Mouse (Mus musculus) heart, adult 8-10 months (tissue): ENCODE measurements around the gene Ttc27. TPM values are rescaled to one million over a fixed set of nuclear protein-coding genes. Genes with fewer than 3 reads are reported as not detected.
A peak's percentile ranks its signal among the peaks of the same experiment; 100 is the strongest.

ENCODE experiments used
- DNase-seq: peaks from one replicate; pipeline ENCODE4 v3.0.0; 2022; ENCODE audit warnings: low spot score
- total RNA-seq, 4 experiments: library from RNA; stranded (reverse); gene quantifications; 2 replicates each; pipeline ENCODE4 v1.2.4; 2022

The Ttc27 gene
- total RNA-seq, 4 experiments from 2014 or later, result 10.4 to 16.7 (median 14.6) TPM

DNA sequence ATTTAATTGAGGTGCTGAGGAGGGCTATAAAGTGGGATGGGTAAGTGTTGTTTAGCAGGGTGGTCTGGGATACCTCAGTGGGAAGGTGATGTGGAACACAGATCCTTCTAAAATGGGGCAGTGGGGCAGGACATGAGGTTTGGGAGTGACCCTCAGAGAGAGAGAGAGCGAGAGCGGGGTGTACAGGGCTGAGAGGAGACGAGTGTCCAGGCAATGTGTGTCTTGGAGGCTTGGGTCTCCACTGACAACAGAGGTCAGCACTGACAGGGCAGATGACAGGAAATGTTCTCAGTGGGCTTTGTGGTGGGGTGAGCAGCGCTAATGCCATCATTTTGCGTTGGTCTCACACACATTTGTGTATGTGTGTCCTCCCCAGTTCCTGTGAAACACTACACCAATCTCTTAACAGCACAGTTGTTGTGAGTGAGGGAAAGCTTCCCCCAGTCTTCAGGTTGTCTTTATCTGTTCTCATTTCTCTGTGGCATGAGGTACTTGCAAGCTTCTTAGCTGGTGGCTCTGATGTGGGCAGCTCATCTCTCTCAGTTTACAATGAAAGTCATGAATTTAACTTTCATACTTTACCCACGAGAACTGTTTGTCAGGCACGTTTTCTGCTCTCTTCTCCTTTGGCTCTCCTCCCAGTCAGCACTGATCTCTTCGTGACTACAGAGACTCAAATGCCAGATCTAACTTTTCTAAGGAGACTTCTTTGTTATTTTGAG lies 35.5 kb downstream of the Ttc27 start:
- DNase-seq, result no peak

DNA sequence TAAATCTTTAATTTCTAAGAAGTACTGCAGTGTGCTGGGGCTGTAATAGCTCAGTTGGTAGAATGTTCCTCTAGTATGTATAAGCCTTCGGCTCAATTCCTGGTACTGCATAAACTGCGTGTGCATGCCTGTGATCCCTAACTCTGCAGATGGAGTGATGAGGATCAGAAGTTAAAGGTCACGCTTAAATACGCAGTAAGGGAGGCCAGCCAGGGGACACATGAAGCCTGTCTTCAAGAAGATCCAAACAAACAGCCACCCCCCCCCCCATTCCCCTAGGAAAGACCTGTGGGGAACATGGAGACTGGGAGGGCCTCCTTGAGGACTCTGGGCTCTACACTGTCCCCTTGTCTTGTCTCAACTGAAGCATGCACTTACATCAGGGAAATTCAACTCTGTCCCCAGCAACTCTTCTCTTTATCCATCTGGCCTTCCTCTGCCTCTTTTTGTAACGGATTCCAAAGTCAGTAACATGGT lies 36.1 kb downstream of the Ttc27 start:
- no peak for DNase-seq

DNA sequence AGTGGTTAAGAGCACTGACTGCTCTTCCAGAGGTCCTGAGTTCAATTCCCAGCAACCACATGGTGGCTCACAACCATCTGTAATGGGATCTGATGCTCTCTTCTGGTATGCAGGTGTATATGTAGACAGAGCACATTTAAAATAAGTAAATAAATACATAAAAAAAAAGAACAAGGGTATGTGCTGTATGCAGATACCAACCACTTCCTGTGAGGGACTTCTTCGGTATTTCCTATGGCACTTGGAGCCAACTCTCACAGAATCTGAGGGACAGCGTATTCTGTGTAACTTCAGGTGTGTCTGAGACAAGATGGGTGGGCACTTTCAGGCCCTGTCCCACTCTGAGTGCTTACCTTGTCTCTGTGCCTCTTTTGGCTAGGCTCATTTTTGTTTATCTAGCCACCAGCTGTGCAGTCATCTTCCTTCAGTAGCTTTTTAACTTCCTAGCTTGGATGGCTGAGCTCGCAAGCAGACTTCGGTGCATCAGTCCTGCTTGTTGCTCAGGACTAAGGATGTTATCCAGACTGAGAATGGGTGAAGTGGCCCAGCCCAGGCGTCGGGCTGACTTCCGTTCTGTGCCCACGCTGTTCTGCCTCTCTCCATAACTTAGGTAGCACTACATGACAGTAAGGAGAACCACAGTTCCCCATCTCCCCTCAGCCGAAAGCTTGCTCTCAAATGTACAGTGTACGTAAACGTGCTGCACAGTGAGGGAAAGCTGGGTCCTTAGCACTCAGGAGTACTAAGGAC lies 37.0 kb downstream of the Ttc27 start:
- DNase-seq, result no peak

DNA sequence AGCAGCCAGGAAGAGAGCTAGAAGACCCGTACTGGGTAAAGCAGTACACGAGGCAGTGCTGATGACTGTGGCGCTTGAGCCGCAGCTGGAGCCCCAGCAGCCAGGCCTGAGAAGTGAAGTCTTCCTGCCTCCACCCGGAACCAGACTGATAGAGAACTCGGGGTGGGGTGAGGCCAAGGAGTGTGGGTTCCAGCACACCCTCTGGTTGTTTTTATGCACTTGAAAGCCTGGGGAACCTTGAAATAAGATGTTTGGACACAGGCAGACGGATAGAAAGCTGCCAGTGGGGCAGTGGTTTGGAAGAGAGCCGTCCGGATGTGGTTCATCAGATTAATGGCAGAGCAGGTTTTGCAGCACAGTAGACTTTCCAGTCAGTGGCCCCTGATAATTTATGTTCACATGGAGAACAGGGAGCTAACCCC lies 51.9 kb downstream of the Ttc27 start:
- no peak for DNase-seq

DNA sequence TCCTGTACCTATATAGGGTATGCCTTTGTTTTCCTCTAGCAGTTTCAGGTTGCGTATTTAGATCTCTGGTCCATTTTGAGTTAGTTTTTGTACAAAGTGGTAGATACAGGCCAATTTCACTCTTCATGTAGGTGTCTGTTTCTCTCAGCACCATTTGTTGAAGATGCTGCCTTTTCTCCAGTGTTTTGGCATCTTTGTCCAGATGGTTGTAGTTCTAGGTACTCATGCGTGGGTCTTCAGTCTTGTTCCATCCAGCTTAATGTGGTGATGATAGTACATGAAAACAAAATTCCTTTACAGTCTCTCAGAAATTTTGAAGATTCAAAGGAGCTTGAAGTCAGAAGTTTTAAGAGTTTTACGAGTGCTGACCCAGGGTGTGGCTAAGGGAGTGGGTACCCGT lies 54.8 kb downstream of the Ttc27 start:
- DNase-seq, result no peak

DNA sequence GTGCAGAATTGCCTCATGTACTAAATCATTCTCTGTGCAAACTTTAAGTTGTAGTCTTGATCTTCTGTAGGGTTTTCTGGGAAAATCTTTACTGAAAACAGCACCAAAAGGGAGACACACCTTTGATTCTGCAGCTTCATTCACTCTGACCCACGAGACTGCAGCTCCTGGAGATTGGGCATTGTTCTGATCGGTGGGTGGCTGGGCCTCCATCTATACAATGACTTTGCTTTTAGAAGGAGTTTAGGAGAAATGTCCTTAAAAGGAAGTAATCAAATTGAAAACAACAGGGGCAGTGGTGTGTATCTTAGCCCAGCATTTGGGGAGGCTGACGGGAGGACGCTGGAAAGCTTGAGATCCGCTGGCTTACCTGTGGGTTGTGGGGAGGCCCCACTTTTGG lies 56.0 kb downstream of the Ttc27 start:
- no peak for DNase-seq

DNA sequence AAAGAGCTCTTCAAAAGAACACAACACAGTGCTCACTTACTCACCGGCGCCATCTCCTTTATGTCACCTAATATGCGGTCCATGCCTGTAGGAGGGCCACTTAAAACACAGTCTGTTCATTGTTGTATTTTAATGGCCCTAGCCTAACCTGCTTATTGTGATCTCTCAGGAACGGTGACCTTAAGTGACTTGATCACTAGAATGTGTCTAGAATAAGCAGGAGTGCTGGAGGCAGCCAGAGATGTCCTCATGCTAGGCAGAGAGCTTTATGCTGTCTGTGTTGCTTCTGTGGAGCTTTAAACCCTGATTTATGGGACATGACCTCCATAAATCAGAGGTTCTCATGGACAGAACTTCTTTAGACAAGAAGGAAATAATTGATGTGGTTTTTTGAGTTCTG lies 62.6 kb downstream of the Ttc27 start:
- no peak for DNase-seq

DNA sequence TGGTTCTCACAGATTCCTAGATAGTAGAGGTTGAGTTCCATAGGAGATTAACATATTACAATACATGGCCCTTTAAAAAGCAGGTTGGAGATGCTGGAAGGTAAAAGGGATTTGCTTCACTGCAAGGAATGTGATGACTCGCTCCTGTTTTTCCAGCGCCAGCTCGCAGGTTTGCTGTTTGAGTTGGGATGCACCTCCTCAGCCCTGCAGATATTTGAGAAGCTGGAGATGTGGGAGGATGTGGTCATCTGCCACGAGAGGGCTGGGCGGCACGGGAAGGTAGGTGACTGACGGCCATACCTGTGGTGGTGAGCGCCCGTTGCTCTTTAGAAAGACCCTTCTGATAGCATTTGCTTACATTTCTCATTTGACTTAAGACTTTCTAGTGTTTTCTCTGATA lies 63.1 kb downstream of the Ttc27 start:
- DNase-seq, result no peak

DNA sequence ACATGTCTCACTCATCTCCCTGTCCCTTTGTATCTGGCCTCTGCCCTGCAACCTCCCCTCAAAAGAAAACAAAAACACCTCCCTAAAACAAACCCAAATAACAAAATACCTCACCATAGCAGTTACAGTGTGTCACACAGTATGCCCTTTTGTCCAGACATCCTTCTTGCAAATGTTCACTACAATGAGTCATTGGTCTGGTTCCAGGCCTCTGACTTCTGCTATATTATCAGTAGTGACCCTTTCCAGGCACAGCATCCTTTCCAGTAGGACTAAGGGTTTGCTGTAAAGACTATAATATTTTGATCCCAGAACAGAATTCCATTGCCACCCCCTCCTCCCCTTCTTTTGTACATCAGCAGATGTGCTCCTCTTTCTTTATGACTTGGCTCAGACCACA lies 64.4 kb downstream of the Ttc27 start:
- DNase-seq, result no peak

DNA sequence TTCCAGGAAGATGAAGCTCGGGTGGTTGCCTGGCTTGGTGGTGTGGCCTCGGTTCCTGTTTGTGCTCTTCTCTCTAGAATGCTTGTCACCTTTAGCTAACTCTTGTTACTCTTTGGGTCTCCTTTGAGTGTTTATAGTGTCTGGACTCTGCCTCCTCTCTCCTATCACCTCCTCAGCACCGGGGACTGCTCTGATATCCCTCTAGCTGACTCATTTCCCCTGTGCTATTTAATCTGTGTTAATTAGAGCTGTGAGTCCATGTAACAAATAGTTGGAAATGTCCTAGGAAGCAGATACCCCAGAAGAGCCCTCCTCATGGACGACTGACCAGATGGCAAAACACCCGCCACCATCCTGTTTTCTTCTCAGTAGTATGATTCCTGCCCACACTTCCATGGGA lies 68.1 kb downstream of the Ttc27 start:
- no peak for DNase-seq

DNA sequence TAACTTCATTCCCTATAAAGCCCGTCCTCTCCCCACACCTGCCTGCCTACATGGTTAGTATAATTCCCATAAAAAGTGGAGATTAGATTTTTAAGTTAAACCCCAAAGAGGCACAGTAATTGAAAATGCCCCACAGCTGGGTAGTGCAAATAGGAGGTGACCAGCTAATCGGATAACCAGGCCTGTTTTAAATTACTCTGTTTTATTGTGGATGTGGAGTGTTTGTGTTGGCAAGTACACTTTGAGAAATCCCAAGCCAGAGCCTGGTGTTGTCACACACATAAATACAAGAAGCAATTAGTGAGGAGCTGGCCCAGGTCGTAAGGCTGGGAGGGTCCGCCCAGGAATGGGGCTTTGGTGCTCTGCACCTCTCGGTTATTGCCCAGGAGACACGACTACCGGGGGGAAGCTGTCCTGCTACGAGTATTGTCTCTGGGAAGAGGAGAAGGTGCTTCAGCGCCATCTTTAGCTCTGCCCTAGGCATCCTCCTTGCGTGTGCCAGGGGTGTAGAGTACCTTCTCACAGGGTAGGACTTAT lies 68.7 kb downstream of the Ttc27 start:
- no peak for DNase-seq

DNA sequence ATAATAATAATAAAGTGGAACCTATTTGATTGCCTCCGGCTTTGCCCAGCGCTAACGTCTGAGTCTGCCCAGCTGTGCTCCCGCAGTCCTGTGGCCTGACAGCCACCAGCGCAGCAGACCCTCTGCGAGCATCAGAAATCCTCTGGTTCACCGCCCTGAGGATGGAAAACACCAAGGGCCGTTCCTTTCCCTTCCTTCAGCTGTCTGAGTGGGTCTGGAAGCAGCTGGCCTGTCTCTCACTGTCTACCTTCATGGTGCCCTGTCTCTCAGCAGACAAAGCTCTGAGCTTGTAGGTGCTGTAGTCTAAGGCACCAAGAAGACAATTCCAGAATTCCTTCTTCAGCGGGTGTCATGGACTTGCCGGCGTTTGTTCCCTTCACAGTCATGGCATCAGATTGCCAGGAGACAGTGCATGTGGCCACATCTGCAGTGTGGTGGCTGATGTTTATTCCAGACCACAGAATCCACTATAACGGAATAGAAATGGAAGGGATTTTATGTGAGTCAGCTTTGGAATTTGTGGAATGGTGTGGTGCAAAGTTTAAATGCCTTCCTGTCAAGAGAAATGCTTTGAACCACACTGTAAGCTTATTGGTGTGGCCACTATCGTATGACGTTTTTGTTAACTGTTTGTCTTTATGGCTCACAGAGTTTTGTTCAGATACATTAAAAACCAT lies 78.6 kb downstream of the Ttc27 start:
- DNase-seq, result no peak

DNA sequence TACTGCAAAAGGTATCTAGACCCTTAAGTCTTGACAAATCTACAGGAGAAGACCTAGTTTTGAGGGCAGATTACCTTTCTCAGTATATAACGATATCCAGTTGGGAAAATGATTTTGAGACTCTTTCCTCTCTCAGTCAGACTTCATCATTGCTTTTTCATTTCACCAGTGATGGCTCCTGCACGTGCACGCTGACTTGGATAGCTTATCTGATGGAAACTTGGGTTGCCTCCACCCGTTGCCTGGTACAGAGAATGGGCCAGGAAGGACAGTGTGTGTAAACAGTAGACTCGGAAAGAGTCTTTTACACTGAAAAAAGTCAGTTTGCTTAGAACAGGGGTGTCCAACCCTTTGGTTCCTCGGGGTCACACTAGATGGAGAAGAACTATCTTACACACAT lies 82.3 kb downstream of the Ttc27 start:
- no peak for DNase-seq

DNA sequence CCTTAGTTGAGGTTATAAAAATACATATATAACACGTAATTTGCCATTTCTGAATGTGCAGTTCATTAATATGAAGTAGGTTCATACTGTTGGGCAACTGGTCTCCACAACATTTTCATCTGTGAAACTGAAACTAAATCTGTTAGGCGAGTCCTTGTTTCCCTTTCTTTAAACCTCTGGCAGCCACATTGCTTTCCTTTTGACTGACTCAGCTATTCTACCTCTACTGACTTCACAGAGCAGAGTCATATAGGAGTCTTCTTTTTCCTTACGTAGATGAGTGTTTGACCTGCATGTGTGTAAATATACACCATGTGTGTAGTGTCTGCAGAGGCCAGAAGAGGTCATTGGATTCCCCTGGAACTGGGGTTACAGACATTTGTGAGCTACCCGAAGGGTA lies 85.2 kb downstream of the Ttc27 start:
- no peak for DNase-seq

DNA sequence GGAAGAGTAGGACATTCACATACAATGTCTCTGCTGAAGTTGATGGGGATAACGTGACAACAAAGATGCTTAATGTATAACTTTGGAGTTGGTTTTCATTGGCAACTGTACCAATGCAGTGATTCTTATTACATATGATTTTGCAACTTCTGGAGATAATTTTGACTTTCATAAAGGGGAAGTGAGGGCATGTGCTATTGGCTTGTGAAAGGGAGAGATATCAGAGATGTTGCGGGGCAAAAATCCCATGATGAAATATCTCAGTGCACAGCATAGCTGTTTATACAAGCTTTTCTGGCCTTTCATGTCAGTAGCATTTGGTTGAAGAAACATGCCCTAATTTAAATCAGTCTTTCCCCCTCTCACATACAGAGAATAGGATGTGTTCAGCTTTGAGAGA lies 86.3 kb downstream of the Ttc27 start:
- DNase-seq, result no peak

DNA sequence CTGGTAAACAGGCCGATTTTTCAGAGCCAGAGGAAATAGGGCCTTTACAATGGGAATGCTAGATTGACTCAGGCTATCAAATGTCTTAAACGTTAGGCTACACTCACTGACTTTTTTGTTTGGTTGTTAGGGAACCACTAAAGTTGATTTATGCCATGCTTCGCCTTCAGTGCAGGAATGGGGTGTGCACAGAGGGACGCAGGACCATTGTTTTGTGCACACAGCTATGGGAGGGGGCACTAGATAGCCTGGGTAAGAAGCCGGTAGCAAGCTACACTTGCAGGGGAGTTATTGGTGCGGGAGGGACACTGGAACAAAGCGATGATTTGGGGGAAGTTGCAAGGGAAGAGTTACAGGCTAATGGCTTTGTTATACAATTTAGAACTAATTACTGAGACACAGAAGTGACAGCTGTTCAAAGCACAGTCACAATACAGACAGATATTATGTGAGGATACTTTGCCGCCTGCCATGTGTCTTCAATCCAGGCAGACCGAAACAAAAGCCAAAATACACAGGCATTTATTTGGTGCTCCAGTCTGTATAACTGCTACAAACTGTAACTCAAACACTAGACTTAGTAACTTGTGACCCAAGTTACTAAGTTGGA lies 86.9 kb downstream of the Ttc27 start:
- DNase-seq, result no peak

DNA sequence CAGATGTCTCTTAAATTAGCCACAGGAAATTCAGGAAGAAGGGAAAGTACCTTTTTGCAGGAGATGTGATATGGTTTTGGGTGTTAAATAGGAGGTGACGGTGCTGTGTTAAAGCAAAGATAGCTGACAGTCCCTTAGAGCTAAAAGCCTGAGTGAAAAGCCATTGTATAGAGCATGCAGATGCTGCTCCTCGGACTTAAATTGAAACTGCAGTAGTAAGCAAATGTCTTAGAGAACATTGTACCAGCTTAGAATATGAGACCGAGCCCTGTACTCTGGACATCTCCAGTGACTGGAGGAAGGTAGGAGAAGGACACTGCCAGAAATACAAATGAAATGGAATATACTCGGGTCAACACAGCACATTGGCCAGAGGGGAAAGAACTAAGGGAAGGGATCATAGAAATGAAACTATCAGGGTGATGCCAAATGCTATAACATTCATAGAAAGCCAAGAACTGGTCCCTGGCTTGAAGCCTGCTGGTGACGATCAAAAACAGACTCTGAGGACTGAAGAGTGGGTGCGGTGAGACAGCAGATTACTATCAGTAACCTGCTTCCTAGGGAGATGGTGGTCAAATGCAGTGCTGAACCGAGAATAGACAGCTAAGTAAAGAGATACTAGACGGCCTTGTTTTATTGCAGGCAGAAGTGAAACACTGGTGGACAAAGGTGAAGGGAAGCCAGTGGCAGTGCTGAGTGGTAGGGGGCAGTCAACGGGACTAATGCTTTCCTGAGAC lies 90.1 kb downstream of the Ttc27 start:
- no peak for DNase-seq

DNA sequence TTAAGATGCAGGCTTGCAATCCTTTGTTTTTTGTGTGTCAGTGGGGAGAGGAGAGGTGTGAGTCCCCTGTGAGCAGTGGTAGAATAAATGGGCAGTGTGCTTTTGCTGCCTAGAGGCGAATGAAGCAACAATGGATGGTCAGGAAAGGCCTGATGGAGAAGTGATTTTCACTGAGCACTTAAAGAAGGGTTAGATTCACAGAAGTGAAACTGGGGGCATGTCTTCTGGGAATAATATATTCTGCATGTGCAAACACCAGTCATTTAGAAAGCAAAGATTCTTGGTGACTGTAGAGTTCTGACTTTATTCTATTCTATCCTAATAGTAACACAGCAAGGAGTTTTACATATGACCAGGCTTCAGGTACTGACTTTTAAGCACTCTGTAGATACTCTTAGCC lies 90.8 kb downstream of the Ttc27 start:
- DNase-seq, result no peak

DNA sequence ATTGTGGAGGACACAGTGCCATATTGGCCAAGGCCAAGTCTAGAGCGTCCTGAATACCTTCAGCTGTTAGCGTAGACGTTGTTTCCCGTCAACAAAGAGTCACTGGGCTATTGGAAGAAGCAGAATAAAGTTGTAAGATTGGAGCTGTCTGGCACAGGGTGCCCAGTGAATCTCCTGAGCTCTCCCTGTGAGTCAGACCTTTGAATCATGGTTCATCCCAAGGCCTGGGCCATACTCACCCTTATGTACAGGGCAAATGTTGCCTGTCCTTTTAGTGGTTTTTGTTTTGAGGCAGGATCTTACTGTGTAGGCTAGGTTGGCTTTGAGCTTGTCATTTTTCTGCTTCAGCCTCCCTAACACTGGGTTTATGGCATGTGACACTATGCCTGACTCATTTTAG lies 91.4 kb downstream of the Ttc27 start:
- DNase-seq, result no peak

DNA sequence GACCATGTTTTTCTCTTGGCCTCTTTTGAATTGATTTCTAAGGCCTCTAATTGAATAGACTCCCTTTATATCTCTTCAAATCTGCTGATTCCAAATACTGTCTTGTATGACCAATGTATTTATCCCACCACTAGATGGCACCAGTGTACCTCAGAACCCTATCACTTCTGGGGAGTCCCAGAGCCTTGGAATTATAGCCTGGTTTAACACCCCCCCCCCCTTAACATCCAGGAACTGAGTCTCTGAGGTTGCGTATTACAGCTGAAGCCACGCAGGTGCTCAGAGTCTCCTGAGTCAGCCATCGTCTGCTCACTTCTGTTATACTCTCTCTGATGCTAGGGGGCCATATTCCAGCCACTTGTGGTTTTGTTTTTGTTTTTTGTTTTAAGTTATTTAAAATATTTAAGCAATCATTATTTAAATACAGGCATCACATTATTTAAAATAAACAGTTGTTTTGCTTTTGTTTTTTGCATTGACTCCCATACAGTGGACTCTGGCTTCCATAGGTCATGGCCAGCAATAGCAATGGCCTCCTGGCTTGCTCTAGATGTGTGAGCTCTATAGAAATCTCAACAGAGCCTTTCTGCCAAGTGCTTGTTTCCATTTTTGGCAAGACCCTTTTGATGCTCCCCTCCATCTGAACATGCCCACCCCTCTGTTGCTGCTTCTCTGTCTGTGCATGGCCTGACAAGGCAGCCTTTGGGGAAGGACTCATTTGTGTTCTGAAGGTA lies 93.5 kb downstream of the Ttc27 start:
- peak; percentile 72 for DNase-seq

DNA sequence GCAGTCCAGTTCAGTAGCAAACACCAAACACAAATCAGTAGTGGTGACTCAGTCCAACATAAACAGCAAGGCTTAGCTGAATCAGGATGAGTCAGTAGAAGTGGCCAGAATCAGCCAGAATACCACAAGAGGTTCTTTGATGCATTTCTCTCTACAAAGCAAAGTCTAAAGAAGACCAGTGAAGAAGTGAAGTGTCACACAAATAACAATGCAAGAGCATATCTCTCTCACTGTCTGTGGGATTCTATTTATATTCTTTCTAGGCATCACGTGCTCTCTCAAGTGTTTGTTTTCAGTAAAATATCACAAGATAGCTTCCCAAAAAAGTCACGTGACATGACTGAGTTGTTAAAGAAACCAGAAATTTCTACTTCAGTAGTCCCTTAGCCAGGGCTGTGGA lies 102.2 kb downstream of the Ttc27 start:
- no peak for DNase-seq
